Mouse (Mus musculus): ENCODE data around the gene Lage3.

The Lage3 gene

GRCm38 (mm10) chrX:74353467-74353770 is at the start of gene Lage3:
Lage3 (minus strand) TSS chrX:74353618.
- WGBS: 10% methylated on average over 11 of the region's 22 CpGs

GRCm38 (mm10) chrX:74400136-74400535 is 46.7 kb upstream of the Lage3 start:
- WGBS: 85% methylated on average over 3 of the region's 3 CpGs

- 10% methylated on average over 30 of the region's 30 CpGs for WGBS
Observed at GRCm38 (mm10) chrX:74392535-74393443, 39.4 kb upstream of the Lage3 start, which contains the start of the genes Fam3a and Ikbkg. Fam3a (minus strand) TSS chrX:74393272. Ikbkg (plus strand) TSS chrX:74393290.

GRCm38 (mm10) chrX:74384451-74384850 is 31.0 kb upstream of the Lage3 start:
- WGBS: 72% methylated on average over 2 of the region's 2 CpGs

GRCm38 (mm10) chrX:74372888-74373549 is 19.6 kb upstream of the Lage3 start, which contains the start of the genes Ubl4a and Slc10a3:
Ubl4a (minus strand) TSS chrX:74373218.
Slc10a3 (minus strand) TSS chrX:74373349.
- 4% methylated on average over 25 of the region's 32 CpGs for WGBS

- WGBS: 4% methylated on average over 40 of the region's 49 CpGs
Observed at GRCm38 (mm10) chrX:74368209-74368909, 14.9 kb upstream of the Lage3 start.

- WGBS: 41% methylated on average over 10 of the region's 10 CpGs
Observed at GRCm38 (mm10) chrX:74367512-74367911, 14.1 kb upstream of the Lage3 start.

- 60% methylated on average over 11 of the region's 11 CpGs for WGBS
Observed at GRCm38 (mm10) chrX:74359171-74359570, 5.8 kb upstream of the Lage3 start.

GRCm38 (mm10) chrX:74357069-74357468 is 3.7 kb upstream of the Lage3 start:
- WGBS: 89% methylated on average over 3 of the region's 3 CpGs

- 11% methylated on average over 13 of the region's 13 CpGs for WGBS
Observed at GRCm38 (mm10) chrX:74352645-74353466, 562 bp downstream of the Lage3 start.

GRCm38 (mm10) chrX:74330166-74330930 is 23.1 kb downstream of the Lage3 start:
- 27% methylated on average over 1 of the region's 2 CpGs for WGBS

GRCm38 (mm10) chrX:74329215-74329671 is 24.2 kb downstream of the Lage3 start:
- WGBS: 14% methylated on average over 10 of the region's 10 CpGs

- 1% methylated on average over 25 of the region's 30 CpGs for WGBS
Observed at GRCm38 (mm10) chrX:74328725-74329161, 24.7 kb downstream of the Lage3 start, which contains the start of gene Plxna3. Plxna3 (plus strand) TSS chrX:74329066.

- WGBS: 7% methylated on average over 35 of the region's 59 CpGs
Observed at GRCm38 (mm10) chrX:74312540-74313464, 40.6 kb downstream of the Lage3 start, which contains the start of gene Fam50a. Fam50a (plus strand) TSS chrX:74313033.

GRCm38 (mm10) chrX:74304867-74305700 is 48.3 kb downstream of the Lage3 start, which contains the start of gene Gdi1:
Gdi1 (plus strand) TSS chrX:74304998.
- WGBS: 3% methylated on average over 40 of the region's 41 CpGs

Data from cerebral cortex, adult 2 months (tissue).